Mouse (Mus musculus): ENCODE results near the gene Aif1.

Gene Aif1

GRCm38 (mm10) chr17:35195631-35196320 lies 19.9 kb upstream of the Aif1 start:
- peak in 1 of 2 experiments; percentile 84 for DNase-seq (ENCODE audit: low read depth in 1 of 2, low spot score in 2 of 2)

DNA sequence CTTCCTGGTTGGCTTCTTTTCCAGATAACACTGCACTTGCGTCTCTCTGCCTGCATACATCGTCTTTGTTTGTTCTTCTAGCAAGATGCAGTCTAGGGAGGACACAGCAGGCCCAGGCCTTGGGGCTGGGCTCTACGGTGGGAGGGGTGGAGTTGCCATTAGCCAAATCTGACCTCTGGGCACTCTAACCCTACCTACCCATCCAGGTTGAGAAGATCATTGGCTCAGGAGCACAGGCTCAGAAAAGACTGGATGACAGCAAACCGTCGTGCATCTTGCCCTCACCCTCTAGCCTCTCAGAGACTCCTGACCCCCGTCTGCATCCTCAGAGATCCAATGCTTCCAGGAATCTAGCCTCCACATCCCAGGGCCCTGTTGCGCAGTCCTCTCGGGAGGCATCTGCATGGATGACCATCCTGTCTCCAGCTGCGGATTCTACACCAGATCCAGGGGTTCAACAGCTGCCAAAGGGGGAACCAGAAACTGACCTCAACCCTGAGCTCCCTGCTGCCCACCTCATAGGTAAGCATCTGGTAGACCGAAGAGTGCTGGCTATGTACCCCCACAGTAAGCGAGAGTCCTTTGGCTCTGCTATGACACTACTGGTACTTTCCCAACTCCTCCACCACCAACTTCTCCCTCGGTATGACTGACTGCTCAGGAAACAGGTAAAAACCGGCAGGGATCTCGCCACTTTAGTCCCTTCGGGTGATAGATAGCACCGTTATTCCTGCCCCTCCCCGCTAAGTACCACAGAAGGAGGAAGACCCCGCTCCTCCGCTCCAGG lies 19.2 kb upstream of the Aif1 start:
- DNase-seq (ENCODE audit: low read depth in 1 of 2, low spot score in 2 of 2) = no peak

DNA sequence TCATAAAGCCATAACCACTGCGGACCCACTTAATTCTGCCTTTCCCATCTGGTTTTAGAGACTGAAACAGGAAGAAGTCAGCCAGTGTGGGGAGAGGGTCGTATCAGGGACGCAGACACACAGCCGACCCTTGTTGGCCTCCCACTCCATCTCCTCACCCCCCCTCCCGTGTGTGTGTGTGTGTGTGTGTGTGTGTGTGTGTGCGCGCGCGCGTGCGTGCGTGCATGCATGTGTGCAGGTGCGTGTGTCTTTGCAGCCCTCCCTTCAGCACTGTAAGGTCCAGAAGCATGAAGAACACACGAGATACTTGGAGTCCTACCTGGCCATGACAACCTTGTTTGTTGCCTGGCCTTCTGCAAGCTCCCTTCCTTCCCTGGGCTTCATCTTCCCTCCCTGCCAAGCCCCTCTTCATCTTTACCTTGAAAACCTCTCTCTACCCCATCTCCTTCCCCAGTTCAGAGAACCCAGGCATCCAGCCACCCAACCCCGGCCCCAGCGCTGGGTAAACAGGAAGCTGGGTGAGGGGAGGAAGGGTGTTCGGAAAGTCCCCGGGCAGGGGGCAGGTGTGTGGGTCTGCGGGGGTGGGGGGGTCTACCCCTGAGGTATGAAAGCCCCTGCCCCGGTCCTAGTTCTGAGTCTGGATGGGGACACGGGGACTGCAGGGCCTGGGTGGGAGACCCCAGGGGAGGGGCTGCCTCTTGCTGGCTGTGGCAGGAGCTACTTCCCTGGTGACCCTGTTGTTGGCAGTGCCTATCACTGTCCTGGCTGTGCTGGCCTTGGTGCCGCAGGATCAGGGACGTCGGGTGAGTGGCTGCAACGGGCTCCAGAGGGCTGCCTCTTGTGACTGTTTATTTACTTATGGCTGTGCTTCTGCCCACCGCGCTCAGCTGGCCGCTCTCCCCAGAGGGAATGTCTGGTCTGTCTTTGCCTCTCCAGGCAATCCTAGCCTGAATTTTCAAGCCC lies 18.3 kb upstream of the Aif1 start, which contains the start of gene Ltb:
Ltb (plus strand) TSS at position 559 of the 963 bp plus-strand sequence.
- DNase-seq (ENCODE audit: low read depth in 1 of 2, low spot score in 2 of 2) = no peak

GRCm38 (mm10) chr17:35192924-35193323 lies 17.1 kb upstream of the Aif1 start:
- DNase-seq (ENCODE audit: low read depth in 1 of 2, low spot score in 2 of 2) = peak in 1 of 2 experiments; percentile 28

DNA sequence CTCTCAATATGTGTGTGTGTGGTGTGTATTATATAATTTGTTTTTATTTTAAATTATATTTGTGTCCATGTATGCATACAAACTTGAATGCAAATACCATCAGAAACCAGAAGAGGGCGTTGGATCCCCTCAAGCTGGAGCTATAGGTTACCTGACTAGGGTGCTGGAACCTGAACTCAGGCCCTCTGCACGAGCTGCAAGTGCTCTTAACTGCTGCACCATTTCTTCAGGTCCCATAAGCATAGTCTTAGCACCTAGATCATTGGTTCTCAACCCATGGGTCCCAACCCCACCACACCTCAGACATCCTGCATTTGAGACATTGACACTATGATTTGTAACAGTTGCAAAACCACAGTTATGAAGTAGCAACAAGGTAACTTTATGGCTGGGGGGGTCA lies 15.9 kb upstream of the Aif1 start:
- no peak for DNase-seq (ENCODE audit: low read depth in 1 of 2, low spot score in 2 of 2)

GRCm38 (mm10) chr17:35190096-35190495 lies 14.2 kb upstream of the Aif1 start:
- DNase-seq (ENCODE audit: low read depth in 1 of 2, low spot score in 2 of 2) = peak in 1 of 2 experiments; percentile 25

DNA sequence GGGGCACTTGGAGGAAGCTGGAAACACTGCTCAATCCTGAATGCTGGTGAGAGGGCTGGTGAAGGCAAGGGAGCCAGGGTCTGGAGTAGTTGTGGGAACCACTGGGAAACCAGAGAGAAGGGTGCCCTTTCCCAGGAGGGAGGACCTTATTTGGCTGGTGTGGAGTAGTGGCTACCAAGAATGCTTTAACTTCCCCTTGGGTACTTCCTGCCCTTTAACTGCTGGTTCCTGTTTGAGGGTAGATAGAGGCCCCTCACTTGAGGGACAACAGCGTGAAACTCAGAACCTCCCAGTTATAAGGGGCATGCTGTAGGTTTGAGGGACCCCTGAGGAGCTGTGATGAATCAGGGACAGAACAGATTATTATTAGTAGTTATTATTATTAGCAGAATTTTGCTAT lies 13.3 kb upstream of the Aif1 start:
- peak in 1 of 2 experiments; percentile 37 for DNase-seq (ENCODE audit: low read depth in 1 of 2, low spot score in 2 of 2)

DNA sequence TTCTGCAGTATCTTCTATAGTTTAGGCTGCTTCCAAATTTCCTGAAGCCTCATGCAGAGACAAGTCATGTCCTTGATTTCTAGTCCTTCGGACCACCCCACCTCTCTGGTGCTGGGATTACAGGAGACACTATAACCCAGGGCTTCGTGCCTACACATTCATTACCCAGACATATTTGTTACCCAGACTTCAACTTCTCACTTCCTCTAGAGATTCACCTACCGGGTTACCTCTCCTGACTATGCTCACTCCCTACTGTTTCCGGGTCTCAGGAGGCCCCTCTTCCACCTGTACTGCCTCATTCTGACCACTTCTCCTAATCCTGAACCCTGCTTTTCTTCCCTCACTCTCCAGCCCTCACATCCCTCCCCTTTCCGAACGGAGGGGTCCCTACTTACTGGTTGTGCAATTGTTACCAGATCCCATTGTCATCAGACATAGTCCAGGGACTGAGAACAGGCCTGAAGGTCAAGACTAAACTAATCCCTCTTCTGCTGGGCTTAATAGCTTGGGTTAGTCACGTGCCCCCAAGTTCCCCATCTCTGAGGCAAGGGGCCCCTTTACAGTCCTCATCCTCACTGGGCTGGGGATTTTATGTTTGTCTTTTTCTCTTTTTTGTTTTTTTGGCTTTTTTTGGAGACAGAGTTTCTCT lies 12.2 kb upstream of the Aif1 start, which contains the start of gene Lst1:
Lst1 (minus strand) TSS at position 481 of the 652 bp plus-strand sequence.
- peak in 1 of 2 experiments; percentile 44 for DNase-seq (ENCODE audit: low read depth in 1 of 2, low spot score in 2 of 2)

DNA sequence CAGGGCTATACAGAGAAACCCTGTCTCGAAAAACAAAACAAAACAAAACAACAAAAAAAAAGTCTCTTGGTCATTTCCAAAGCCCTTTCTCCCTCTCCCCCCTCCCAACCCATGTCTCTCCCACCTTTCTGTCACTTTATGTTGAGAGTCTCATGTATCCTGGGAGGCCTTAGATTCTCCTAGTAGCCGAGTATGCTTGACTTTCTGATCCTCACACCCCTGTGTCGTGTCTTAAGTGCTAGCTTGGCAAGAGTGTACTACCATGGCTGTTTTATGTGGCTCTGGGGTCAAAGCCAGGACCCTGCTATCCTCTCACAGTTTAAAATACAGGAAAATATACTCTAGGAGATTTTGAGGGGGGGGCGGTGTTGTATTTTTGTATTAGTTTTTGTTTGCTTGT lies 11.5 kb upstream of the Aif1 start:
- DNase-seq (ENCODE audit: low read depth in 1 of 2, low spot score in 2 of 2) = no peak

- peak in 1 of 2 experiments; percentile 41 for DNase-seq (ENCODE audit: low read depth in 1 of 2, low spot score in 2 of 2)
Measured at GRCm38 (mm10) chr17:35186681-35187080, 10.8 kb upstream of the Aif1 start.

- peak in 1 of 2 experiments; percentile 66 for DNase-seq (ENCODE audit: low read depth in 1 of 2, low spot score in 2 of 2)
Measured at GRCm38 (mm10) chr17:35185639-35186611, 10.1 kb upstream of the Aif1 start.

GRCm38 (mm10) chr17:35180093-35180492 lies 4.2 kb upstream of the Aif1 start:
- DNase-seq (ENCODE audit: low read depth in 1 of 2, low spot score in 2 of 2) = no peak

DNA sequence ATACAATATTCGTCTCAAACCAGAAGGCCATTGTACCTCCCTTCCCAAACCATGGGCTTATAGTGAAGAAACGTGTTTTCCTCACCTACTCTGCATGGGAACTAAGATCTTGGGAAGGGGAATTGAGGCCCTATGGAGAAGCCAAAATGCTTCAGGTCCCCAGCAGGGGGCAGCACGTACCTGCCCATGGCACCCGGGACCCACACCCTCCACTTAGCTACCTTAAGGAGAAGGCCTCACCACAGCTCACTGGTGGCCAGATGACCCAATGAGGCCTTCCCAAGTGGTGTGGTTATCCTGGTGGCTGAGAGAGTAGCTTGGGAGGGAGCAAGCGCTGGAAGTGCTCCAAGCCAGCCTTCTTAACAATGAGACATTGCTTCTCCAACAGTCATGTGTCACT lies 2.7 kb upstream of the Aif1 start:
- peak in 1 of 2 experiments; percentile 69 for DNase-seq (ENCODE audit: low read depth in 1 of 2, low spot score in 2 of 2)

DNA sequence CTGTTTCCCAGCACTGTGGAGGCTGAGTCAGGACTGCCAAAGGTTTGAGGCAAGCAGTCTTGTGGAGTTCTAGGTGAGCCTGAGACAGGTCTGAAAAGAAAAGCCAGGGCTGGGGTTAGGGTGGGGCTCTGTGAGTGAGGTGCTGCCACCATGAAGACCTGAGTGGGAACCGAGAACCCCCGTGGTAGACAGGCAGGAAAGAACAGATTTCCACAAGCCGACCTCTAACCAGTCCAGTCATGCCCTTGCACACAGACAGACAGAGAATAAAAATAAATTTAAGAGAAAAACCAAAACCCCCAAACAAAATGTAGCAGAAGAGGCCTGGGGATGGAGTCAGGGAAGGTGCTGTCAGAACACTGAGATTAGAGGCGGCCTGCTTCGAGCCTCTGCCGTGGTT lies 486 bp downstream of the Aif1 start:
- no peak for DNase-seq (ENCODE audit: low read depth in 1 of 2, low spot score in 2 of 2)

- DNase-seq (ENCODE audit: low read depth in 1 of 2, low spot score in 2 of 2) = no peak
Measured at GRCm38 (mm10) chr17:35174201-35174977, 1.5 kb downstream of the Aif1 start.

DNA sequence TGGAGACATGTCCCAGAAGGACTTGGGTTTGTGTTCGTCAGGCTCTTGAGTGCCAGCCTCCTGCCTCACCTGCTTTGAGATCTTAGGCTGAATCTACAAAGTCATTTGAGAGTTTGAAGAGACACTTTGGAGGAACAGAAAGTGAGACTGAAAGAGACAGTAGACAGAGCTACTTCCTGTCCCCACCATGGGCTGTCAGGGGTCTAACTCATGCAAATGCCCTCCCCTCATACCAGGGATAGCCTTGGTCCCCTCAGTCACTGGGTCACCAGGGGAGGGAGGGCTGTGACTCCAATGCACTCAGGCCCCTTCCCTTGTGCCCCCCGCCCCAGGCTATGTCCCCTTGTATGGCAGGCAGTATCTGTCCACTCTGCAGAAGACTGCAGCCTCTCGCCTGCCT lies 2.5 kb downstream of the Aif1 start:
- DNase-seq (ENCODE audit: low read depth in 1 of 2, low spot score in 2 of 2) = no peak

DNA sequence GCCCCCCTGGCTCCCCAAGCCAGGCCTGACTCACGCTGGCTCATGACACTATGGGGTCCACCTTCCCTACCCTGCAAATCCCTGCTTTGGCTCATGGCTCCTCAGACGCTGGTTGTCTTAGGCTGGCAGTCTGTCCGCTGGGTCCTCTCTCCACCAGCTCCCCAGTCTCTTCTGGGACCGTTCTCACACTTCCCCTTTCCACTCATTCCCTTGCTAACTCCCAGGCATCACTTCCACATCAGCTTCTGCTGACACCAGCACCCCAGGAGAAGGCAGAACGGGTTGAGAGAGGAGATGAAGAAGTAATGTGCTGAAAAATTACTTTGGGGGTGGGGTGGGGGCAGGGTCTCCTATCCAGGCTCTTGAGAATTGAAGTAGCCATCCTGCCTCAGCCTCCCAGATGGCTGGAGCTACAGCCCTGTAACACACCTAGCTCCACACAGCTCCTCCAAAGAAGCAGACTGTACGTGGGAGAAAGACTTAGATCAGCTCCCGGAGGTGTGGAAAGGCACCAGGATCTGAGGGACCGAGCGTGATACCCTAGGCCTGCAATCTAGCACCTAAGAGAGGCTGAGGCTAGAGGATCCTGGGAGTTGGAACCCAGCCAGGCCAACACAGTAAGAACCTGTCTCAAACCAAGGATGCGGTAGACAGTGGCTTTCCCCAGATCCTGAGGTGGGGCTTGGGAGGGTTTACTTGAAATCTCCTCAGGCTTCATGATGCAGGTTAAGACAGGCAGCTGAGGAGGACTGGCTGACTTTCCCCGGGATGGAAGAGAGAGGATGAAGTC lies 3.2 kb downstream of the Aif1 start:
- peak in 1 of 2 experiments; percentile 35 for DNase-seq (ENCODE audit: low read depth in 1 of 2, low spot score in 2 of 2)

Data from monocyte, adult 2 months (primary cell).